Mouse (Mus musculus): ENCODE results near the gene Prkaca.
A peak's percentile ranks its signal among the peaks of the same experiment; 100 is the strongest.

Prkaca gene

GRCm38 (mm10) chr8:84004533-84005201 is 31.9 kb downstream of the Prkaca start:
- DNase-seq, result peak; percentile 94

GRCm38 (mm10) chr8:84005502-84005901 is 32.7 kb downstream of the Prkaca start:
- peak; percentile 46 for DNase-seq

- DNase-seq, result no peak
Observed at GRCm38 (mm10) chr8:84008362-84008761, 35.6 kb downstream of the Prkaca start.

GRCm38 (mm10) chr8:84009876-84010275 is 37.1 kb downstream of the Prkaca start:
- peak; percentile 78 for DNase-seq

- peak; percentile 60 for DNase-seq
Observed at GRCm38 (mm10) chr8:84010625-84011611, 38.1 kb downstream of the Prkaca start.

- peak; percentile 32 for DNase-seq
Observed at GRCm38 (mm10) chr8:84011705-84012498, 39.1 kb downstream of the Prkaca start, which contains the start of gene 2210011C24Rik. TSS of gene 2210011C24Rik (minus strand) at chr8:84012171.

GRCm38 (mm10) chr8:84012499-84013165 is 39.8 kb downstream of the Prkaca start:
- DNase-seq, result peak; percentile 18

- no peak for DNase-seq
Observed at GRCm38 (mm10) chr8:84015833-84016232, 43.0 kb downstream of the Prkaca start.

GRCm38 (mm10) chr8:84019738-84020137 is 46.9 kb downstream of the Prkaca start:
- DNase-seq, result no peak

- DNase-seq, result no peak
Observed at GRCm38 (mm10) chr8:84021096-84021495, 48.3 kb downstream of the Prkaca start, which contains the start of gene Palm3. TSS of gene Palm3 (plus strand) at chr8:84021471.

GRCm38 (mm10) chr8:84021569-84021968 is 48.8 kb downstream of the Prkaca start:
- DNase-seq, result no peak

- DNase-seq, result no peak
Observed at GRCm38 (mm10) chr8:84023085-84023484, 50.3 kb downstream of the Prkaca start.

GRCm38 (mm10) chr8:84023631-84024030 is 50.8 kb downstream of the Prkaca start:
- DNase-seq, result no peak

- no peak for DNase-seq
Observed at GRCm38 (mm10) chr8:84024171-84024570, 51.4 kb downstream of the Prkaca start.

- no peak for DNase-seq
Observed at GRCm38 (mm10) chr8:84025863-84026262, 53.1 kb downstream of the Prkaca start.

- DNase-seq, result no peak
Observed at GRCm38 (mm10) chr8:84027449-84027848, 54.7 kb downstream of the Prkaca start.

GRCm38 (mm10) chr8:84029272-84029671 is 56.5 kb downstream of the Prkaca start:
- DNase-seq, result no peak

GRCm38 (mm10) chr8:84032777-84033176 is 60.0 kb downstream of the Prkaca start:
- no peak for DNase-seq

- DNase-seq, result no peak
Observed at GRCm38 (mm10) chr8:84038015-84038414, 65.2 kb downstream of the Prkaca start.

GRCm38 (mm10) chr8:84039050-84039449 is 66.3 kb downstream of the Prkaca start:
- DNase-seq, result peak; percentile 53

GRCm38 (mm10) chr8:84042066-84042947 is 69.5 kb downstream of the Prkaca start, which contains the start of gene Il27ra:
TSS of gene Il27ra (minus strand) at chr8:84042589.
- DNase-seq, result no peak

Data from cerebellum, adult 11-12 months (tissue).